Mouse (Mus musculus) heart, postnatal 4 days (tissue): ENCODE results near the gene Angptl1. TPM values are rescaled to one million over a fixed set of nuclear protein-coding genes. Genes with fewer than 3 reads are reported as not detected.

Source experiments
- DNase-seq: peaks from one replicate; pipeline ENCODE4 v3.0.0; 2021
- total RNA-seq, 2 experiments: library from RNA; stranded (reverse); gene quantifications; 2 replicates each; pipeline ENCODE4 v1.2.3; 2021

Gene Angptl1
- total RNA-seq, 2 experiments from 2014 or later: 2.3 to 2.9 TPM

- DNase-seq: no peak
Measured at GRCm38 (mm10) chr1:156884782-156885181, 46.4 kb downstream of the Angptl1 start.

GRCm38 (mm10) chr1:156885879-156886278 is 47.5 kb downstream of the Angptl1 start:
- no peak for DNase-seq

- DNase-seq: no peak
Measured at GRCm38 (mm10) chr1:156888830-156889229, 50.5 kb downstream of the Angptl1 start.

GRCm38 (mm10) chr1:156891561-156891960 is 53.2 kb downstream of the Angptl1 start:
- no peak for DNase-seq

- DNase-seq: no peak
Measured at GRCm38 (mm10) chr1:156901689-156902088, 63.3 kb downstream of the Angptl1 start.

GRCm38 (mm10) chr1:156903899-156904298 is 65.5 kb downstream of the Angptl1 start:
- DNase-seq: no peak

GRCm38 (mm10) chr1:156905660-156906059 is 67.3 kb downstream of the Angptl1 start:
- no peak for DNase-seq

- DNase-seq: no peak
Measured at GRCm38 (mm10) chr1:156909265-156909664, 70.9 kb downstream of the Angptl1 start.

- DNase-seq: no peak
Measured at GRCm38 (mm10) chr1:156909866-156910265, 71.5 kb downstream of the Angptl1 start.

Other genes with a start within 250 kb of the Angptl1 start
- 10 to 100 TPM; 10.1 to 12.9 TPM for gene Tor3a, start 164.2 kb upstream of the Angptl1 start, total RNA-seq
- gene Fam20b, start 119.5 kb upstream of the Angptl1 start, total RNA-seq: 10 to 100 TPM; 52.3 to 54.3 TPM
- gene Ralgps2, start 101.1 kb downstream of the Angptl1 start, total RNA-seq: 10 to 100 TPM; 32.3 to 39.3 TPM